Mouse (Mus musculus) B cell, adult 2 months (primary cell): ENCODE results near the gene Pidd1.
"Not testable (repeated sequence)": the region's sequence is repeated elsewhere in the genome, so short reads cannot be mapped to it uniquely, and the experiment has no call there.

ENCODE experiments used
- DNase-seq, 2 experiments: peaks; one replicate each; pipeline ENCODE4 v3.0.0; 2022

The Pidd1 gene

GRCm38 (mm10) chr7:141413331-141413730 is 30.5 kb downstream of the Pidd1 start:
- no peak for DNase-seq

GRCm38 (mm10) chr7:141411667-141412066 is 32.2 kb downstream of the Pidd1 start:
- no peak for DNase-seq

GRCm38 (mm10) chr7:141410631-141411030 is 33.2 kb downstream of the Pidd1 start:
- DNase-seq: no peak

- peak; percentile 86 to 88 for DNase-seq
Observed at GRCm38 (mm10) chr7:141408833-141409232, 35.0 kb downstream of the Pidd1 start.

GRCm38 (mm10) chr7:141407670-141408069 is 36.2 kb downstream of the Pidd1 start:
- not testable (repeated sequence) for DNase-seq

- no peak for DNase-seq
Observed at GRCm38 (mm10) chr7:141405466-141405865, 38.4 kb downstream of the Pidd1 start.

- DNase-seq: peak; percentile 68 to 69
Observed at GRCm38 (mm10) chr7:141403305-141403704, 40.5 kb downstream of the Pidd1 start.

- no peak for DNase-seq
Observed at GRCm38 (mm10) chr7:141395348-141395747, 48.5 kb downstream of the Pidd1 start.

- DNase-seq: peak; percentile 89
Observed at GRCm38 (mm10) chr7:141394771-141395170, 49.1 kb downstream of the Pidd1 start.

GRCm38 (mm10) chr7:141394158-141394557 is 49.7 kb downstream of the Pidd1 start:
- DNase-seq: no peak

GRCm38 (mm10) chr7:141392552-141393222 is 51.1 kb downstream of the Pidd1 start:
- no peak for DNase-seq

GRCm38 (mm10) chr7:141391625-141392551 is 51.9 kb downstream of the Pidd1 start, which contains the start of gene Taldo1:
Gene Taldo1, plus strand, starts transcription at chr7:141392199.
- peak; percentile 95 to 96 for DNase-seq

GRCm38 (mm10) chr7:141390326-141391259 is 53.2 kb downstream of the Pidd1 start:
- no peak for DNase-seq

- DNase-seq: no peak
Observed at GRCm38 (mm10) chr7:141388487-141389109, 55.2 kb downstream of the Pidd1 start.
